Mouse (Mus musculus) spleen, embryonic (tissue): ENCODE measurements around the gene Mrc2.

Experiments used
- CTCF ChIA-PET: fragments of 350-600 bp; sonication (Branson Sonifier 250); formaldehyde crosslinking; loops from one replicate; lab custom pipeline; 2022; lab: Charles Lee

Mrc2 gene

DNA sequence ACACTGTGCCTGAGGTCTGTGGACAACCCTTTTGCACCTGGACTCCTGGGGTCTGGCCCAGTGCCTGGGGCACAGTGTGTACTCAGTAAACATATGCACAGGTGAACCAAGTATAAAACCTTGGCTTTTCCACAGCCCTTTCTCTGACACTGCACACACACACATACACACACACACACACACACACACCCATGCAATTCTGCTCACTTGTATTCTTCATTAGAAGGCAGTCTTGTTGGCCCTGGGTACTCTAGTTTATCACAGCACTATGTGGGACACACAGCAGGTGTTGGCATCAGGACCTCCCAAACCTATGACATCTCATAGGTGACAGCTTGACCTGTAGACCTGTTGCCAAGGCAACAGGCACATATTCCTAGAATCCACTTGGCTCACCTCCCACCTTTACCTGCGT is 83.4 kb downstream of the Mrc2 start:
- CTCF ChIA-PET = interaction anchor here (0.6 kb wide), 1 partner anchor 23 kb away, joined by 3 read pairs; no protein-coding TSS in a partner anchor

DNA sequence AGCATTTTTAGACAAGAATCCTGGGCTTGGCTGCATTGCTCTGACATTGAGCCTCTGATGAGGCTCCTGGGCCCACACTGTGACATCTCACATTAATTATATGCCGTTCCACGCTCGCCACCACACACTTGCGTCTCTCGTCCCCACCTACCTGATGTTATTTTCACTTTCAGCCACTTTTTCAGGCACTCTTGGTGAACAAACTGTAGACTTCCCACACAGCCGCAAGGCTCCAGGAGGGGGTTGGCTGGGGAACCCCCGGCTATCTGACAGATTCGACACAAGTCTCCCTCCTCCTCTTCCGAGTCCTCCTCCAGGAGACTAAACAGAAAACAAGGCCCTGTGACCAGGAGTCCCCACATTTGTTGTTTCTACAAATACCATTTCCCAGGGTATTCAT is 92.8 kb downstream of the Mrc2 start:
- CTCF ChIA-PET = no interaction called here

DNA sequence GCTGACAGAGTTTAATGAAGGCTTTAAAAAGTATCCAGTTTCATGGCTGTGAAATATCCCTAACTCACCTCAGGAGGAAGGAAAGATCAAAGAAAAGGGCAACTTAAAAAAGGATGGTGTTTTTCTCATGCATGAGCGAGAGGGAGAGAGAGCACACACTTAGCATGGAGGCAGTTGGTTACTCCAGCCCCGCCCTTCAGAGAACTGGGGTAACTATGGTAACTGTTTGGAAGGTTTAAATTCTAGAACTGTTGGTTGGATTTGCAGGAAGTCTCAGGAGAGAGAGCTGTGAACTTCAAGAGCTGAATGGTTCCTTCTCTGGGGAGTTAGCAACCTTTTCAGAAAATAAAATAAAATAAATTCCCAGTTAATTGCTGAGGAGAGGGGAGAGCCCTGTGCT is 96.2 kb downstream of the Mrc2 start:
- CTCF ChIA-PET = no interaction called here

DNA sequence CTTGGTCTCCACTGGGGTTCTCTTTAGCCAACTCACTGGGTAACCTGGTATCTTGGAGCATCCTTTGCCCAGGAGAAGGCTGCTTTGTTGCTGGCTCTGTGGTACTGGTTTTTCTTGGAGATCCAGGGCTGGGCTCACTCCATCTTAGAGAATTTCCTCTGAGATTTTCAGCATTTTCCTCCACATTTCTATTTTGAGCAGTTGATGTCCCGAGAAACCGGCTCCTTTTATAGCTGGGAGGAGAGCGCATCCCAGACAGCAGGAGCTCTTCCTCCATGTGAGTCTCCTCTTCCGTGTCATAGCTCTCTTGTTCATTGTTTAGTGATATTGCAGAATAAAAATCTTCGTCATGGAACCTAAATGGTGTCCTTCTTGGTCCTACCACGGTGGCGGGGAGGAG is 97.8 kb downstream of the Mrc2 start:
- CTCF ChIA-PET = no interaction called here
